Mouse (Mus musculus): Measurements from ENCODE around the gene Rai1.

The Rai1 gene

GRCm38 (mm10) chr11:60219609-60220008 lies 114.8 kb downstream of the Rai1 start:
- in situ Hi-C loops (cut with MboI, MseI) = loop anchor here (5.0 to 10.0 kb wide), 2 partner anchors 485 to 1047 kb away; no protein-coding TSS in a partner anchor

GRCm38 (mm10) chr11:60220291-60220804 lies 115.5 kb downstream of the Rai1 start:
- in situ Hi-C loops (cut with MboI, MseI) = loop anchor here (5.0 to 10.0 kb wide), 2 partner anchors 484 to 1048 kb away; no protein-coding TSS in a partner anchor

- in situ Hi-C loops (cut with MboI, MseI) = loop anchor here (5.0 to 10.0 kb wide), 2 partner anchors 483 to 1049 kb away; no protein-coding TSS in a partner anchor
Observed at GRCm38 (mm10) chr11:60221425-60221824, 116.6 kb downstream of the Rai1 start.

GRCm38 (mm10) chr11:60222085-60222468 lies 117.3 kb downstream of the Rai1 start:
- in situ Hi-C loops (cut with MboI, MseI) = loop anchor here (5.0 to 10.0 kb wide), 2 partner anchors 483 to 1050 kb away; no protein-coding TSS in a partner anchor

- in situ Hi-C loops (cut with MboI, MseI) = loop anchor here (5.0 to 10.0 kb wide), 2 partner anchors 482 to 1050 kb away; no protein-coding TSS in a partner anchor
Observed at GRCm38 (mm10) chr11:60222469-60223236, 117.8 kb downstream of the Rai1 start, which contains the start of gene Srebf1. Gene Srebf1, minus strand, starts transcription at chr11:60222581.

- in situ Hi-C loops (cut with MboI, MseI) = loop anchor here (5.0 to 10.0 kb wide), 2 partner anchors 480 to 1052 kb away; no protein-coding TSS in a partner anchor
Observed at GRCm38 (mm10) chr11:60224676-60225075, 119.9 kb downstream of the Rai1 start.

GRCm38 (mm10) chr11:60225874-60226273 lies 121.1 kb downstream of the Rai1 start:
- in situ Hi-C loops (cut with MboI, MseI) = loop anchor here (10.0 kb wide), 1 partner anchor 479 kb away; no protein-coding TSS in a partner anchor

GRCm38 (mm10) chr11:60228525-60228924 lies 123.7 kb downstream of the Rai1 start:
- in situ Hi-C loops (cut with MboI, MseI) = loop anchor here (10.0 kb wide), 1 partner anchor 476 kb away; no protein-coding TSS in a partner anchor

- in situ Hi-C loops (cut with MboI, MseI) = loop anchor here (10.0 kb wide), 1 partner anchor 475 kb away; no protein-coding TSS in a partner anchor
Observed at GRCm38 (mm10) chr11:60229821-60230220, 125.0 kb downstream of the Rai1 start.

GRCm38 (mm10) chr11:60230512-60230911 lies 125.7 kb downstream of the Rai1 start:
- in situ Hi-C loops (cut with MboI, MseI) = no loop called here

- in situ Hi-C loops (cut with MboI, MseI) = no loop called here
Observed at GRCm38 (mm10) chr11:60231326-60231725, 126.5 kb downstream of the Rai1 start.

- in situ Hi-C loops (cut with MboI, MseI) = no loop called here
Observed at GRCm38 (mm10) chr11:60231951-60232350, 127.1 kb downstream of the Rai1 start.

GRCm38 (mm10) chr11:60232441-60233058 lies 127.7 kb downstream of the Rai1 start:
- in situ Hi-C loops (cut with MboI, MseI) = no loop called here

- in situ Hi-C loops (cut with MboI, MseI) = no loop called here
Observed at GRCm38 (mm10) chr11:60233235-60233634, 128.4 kb downstream of the Rai1 start.

GRCm38 (mm10) chr11:60235351-60235750 lies 130.5 kb downstream of the Rai1 start:
- in situ Hi-C loops (cut with MboI, MseI) = no loop called here

GRCm38 (mm10) chr11:60240509-60240908 lies 135.7 kb downstream of the Rai1 start:
- in situ Hi-C loops (cut with MboI, MseI) = no loop called here

GRCm38 (mm10) chr11:60244503-60245143 lies 139.8 kb downstream of the Rai1 start:
- in situ Hi-C loops (cut with MboI, MseI) = no loop called here

- in situ Hi-C loops (cut with MboI, MseI) = no loop called here
Observed at GRCm38 (mm10) chr11:60246077-60246476, 141.3 kb downstream of the Rai1 start.

GRCm38 (mm10) chr11:60247753-60248550 lies 143.1 kb downstream of the Rai1 start:
- in situ Hi-C loops (cut with MboI, MseI) = no loop called here
